Mouse (Mus musculus): ENCODE results near the gene Zfp217. TPM values are rescaled to one million over a fixed set of nuclear protein-coding genes. Genes with fewer than 3 reads are reported as not detected.

Zfp217 gene
- polyA plus RNA-seq, 1 experiment = 0.98 TPM

DNA sequence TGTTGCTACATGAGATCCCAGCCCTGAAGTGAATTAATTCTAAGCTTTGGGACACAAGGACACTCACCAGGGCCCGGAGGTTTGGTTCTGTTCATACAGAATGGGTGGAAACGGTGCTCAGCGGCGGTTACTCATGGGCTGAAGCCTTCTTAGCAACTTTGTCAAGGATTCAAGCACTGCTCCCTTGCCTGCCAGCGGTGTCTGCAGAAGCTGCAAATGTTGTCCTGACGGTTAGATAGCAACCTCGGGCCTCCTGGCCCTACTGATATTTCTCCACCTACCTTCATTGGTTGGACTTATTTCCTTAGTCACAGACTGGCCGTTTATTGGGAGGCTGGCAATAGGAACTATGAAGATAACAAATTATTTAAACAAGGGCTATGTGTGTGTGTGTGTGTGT is 3.6 kb upstream of the Zfp217 start:
- WGBS = 88% methylated on average over 8 of the region's 8 CpGs

DNA sequence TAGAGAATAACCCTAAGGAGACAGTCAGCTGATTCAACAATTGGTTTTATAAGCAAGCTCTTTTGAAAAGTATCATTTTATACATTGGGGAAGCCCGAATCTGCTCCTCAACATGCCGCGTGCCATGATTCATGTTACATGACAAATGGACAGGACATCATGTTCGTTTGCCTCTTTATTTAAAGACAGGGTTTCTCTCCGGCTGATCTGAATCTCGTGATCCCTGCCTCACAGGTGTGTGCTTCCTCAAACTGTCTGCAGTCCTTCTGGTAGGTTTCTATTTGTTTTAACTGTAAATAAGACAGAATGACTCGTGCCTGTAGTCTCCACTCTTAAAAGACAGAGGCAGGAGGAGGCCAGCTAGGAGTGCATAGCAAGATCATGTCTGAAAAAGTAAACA is 925 bp upstream of the Zfp217 start:
- TF ChIP-seq POLR2A (IDR thresholded peaks at IDR 0.05; ENCODE audit: borderline replicate concordance, insufficient read depth, low read length) (no peak), CTCF (IDR thresholded peaks at IDR 0.05; ENCODE audit: borderline replicate concordance, insufficient read depth, low read depth, low read length) (no peak)
- no peak for DNase-seq
- Histone ChIP-seq H3K27ac (ENCODE audit: insufficient read depth, low read length) (no peak overlapping the region), H3K4me1 (ENCODE audit: control insufficient read depth, insufficient read depth, low read length) (no peaks in the 10 kb centered on the region), H3K4me3 (replicated peaks; ENCODE audit: insufficient read depth, low read depth, low read length) (no peak overlapping the region), H3K27me3 (ENCODE audit: control insufficient read depth, insufficient read depth, low read length) (peaks cover 1% of the 10 kb centered on the region; the same call in 1 of the 2 replicates)
- WGBS = 84% methylated on average over 7 of the region's 7 CpGs

More for the DNA sequence above, 3.6 kb upstream of the Zfp217 start:
- no peak for DNase-seq
- Histone ChIP-seq H3K27ac (ENCODE audit: insufficient read depth, low read length) (no peak overlapping the region), H3K4me1 (ENCODE audit: control insufficient read depth, insufficient read depth, low read length) (no peaks in the 10 kb centered on the region), H3K27me3 (ENCODE audit: control insufficient read depth, insufficient read depth, low read length) (peaks cover 2% of the 10 kb centered on the region; the same call in 1 of the 2 replicates), H3K4me3 (replicated peaks; ENCODE audit: insufficient read depth, low read depth, low read length) (no peak overlapping the region)
- TF ChIP-seq CTCF (IDR thresholded peaks at IDR 0.05; ENCODE audit: borderline replicate concordance, insufficient read depth, low read depth, low read length) (no peak), POLR2A (IDR thresholded peaks at IDR 0.05; ENCODE audit: borderline replicate concordance, insufficient read depth, low read length) (no peak)

DNA sequence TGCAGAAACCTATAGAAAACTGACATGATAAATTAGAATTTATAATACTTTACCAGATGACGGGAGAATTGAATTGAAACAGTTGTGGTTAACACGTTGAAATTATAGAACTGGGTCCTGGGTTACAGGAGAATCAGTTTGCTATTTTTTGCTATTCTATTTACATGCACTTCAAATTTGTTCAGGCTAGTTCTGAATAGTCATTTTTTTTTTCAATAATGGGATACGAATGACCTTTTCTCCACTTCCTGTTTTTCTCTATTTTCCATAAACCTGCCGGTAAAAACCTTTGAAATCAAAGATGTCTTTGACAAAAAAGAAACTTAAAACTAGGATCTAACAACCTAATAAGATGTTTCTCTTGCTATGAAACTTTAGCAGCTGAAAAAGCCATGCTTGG is 733 bp downstream of the Zfp217 start:
- TF ChIP-seq POLR2A (IDR thresholded peaks at IDR 0.05; ENCODE audit: borderline replicate concordance, insufficient read depth, low read length) = no peak
- TF ChIP-seq CTCF (IDR thresholded peaks at IDR 0.05; ENCODE audit: borderline replicate concordance, insufficient read depth, low read depth, low read length) = no peak

GRCm38 (mm10) chr2:170144343-170144742 is 3.6 kb downstream of the Zfp217 start:
- no peak overlapping the region for H3K27ac ChIP-seq (ENCODE audit: insufficient read depth, low read length)
- WGBS = 91% methylated on average over 10 of the region's 10 CpGs
- H3K4me3 ChIP-seq (replicated peaks; ENCODE audit: insufficient read depth, low read depth, low read length) = no peak overlapping the region
- no peaks in the 10 kb centered on the region; the same call in 1 of the 2 replicates for H3K27me3 ChIP-seq (ENCODE audit: control insufficient read depth, insufficient read depth, low read length)
- no peak for DNase-seq
- no peak for TF ChIP-seq POLR2A (IDR thresholded peaks at IDR 0.05; ENCODE audit: borderline replicate concordance, insufficient read depth, low read length)
- TF ChIP-seq CTCF (IDR thresholded peaks at IDR 0.05; ENCODE audit: borderline replicate concordance, insufficient read depth, low read depth, low read length) = no peak
- H3K4me1 ChIP-seq (ENCODE audit: control insufficient read depth, insufficient read depth, low read length) = no peaks in the 10 kb centered on the region

More for the DNA sequence above, 733 bp downstream of the Zfp217 start:
- no peak overlapping the region for H3K4me3 ChIP-seq (replicated peaks; ENCODE audit: insufficient read depth, low read depth, low read length)
- WGBS = 86% methylated on average over 4 of the region's 4 CpGs
- H3K27ac ChIP-seq (ENCODE audit: insufficient read depth, low read length) = no peak overlapping the region
- DNase-seq = no peak
- no peaks in the 10 kb centered on the region for H3K27me3 ChIP-seq (ENCODE audit: control insufficient read depth, insufficient read depth, low read length)
- H3K4me1 ChIP-seq (ENCODE audit: control insufficient read depth, insufficient read depth, low read length) = no peaks in the 10 kb centered on the region

DNA sequence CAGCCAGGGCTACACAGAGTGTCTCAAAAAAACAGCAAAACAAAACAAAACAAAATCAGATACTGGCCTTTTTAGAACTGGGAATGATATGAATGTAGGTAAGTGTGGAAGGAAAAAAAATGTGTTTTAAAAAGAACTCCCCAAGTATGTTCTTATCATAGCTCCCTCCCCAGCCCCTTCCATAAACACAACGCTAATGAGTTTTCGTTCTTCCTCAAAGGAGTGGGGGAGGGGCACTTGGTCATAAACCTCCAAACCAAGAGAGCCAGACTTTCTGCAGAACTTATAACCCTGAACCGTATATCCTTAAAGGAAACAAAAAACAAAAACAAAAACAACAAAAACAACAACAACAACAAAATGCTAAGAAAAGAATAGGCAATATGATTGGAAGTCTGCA is 4.0 kb downstream of the Zfp217 start:
- Histone ChIP-seq H3K4me1 (ENCODE audit: control insufficient read depth, insufficient read depth, low read length) (no peaks in the 10 kb centered on the region), H3K27me3 (ENCODE audit: control insufficient read depth, insufficient read depth, low read length) (no peaks in the 10 kb centered on the region; the same call in 1 of the 2 replicates), H3K4me3 (replicated peaks; ENCODE audit: insufficient read depth, low read depth, low read length) (no peak overlapping the region), H3K27ac (ENCODE audit: insufficient read depth, low read length) (no peak overlapping the region)
- no peak for DNase-seq
- TF ChIP-seq CTCF (IDR thresholded peaks at IDR 0.05; ENCODE audit: borderline replicate concordance, insufficient read depth, low read depth, low read length) (no peak), POLR2A (IDR thresholded peaks at IDR 0.05; ENCODE audit: borderline replicate concordance, insufficient read depth, low read length) (no peak)
- WGBS = 49% methylated on average over 3 of the region's 3 CpGs

DNA sequence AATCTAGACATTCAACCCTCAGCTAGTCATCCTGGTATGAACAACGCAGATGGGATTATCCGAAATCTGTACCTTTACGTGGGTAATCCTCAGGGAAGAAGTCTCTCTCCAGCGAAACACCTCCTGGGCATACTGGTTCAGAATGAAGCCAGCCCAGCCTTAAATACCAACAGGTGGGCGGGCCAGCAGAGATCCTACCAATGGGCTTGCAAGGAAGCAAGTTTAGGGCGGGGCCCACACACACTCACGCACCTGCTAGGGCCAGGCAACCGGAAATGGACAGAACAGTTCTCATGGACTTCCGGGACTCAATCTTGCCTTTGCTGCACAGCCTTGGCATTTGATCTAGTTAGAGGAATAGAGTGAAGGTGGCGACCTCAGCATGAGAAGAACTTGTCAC is 5.4 kb downstream of the Zfp217 start:
- WGBS = 91% methylated on average over 10 of the region's 10 CpGs
- Histone ChIP-seq H3K4me1 (ENCODE audit: control insufficient read depth, insufficient read depth, low read length) (no peaks in the 10 kb centered on the region), H3K27me3 (ENCODE audit: control insufficient read depth, insufficient read depth, low read length) (no peaks in the 10 kb centered on the region; the same call in 1 of the 2 replicates), H3K27ac (ENCODE audit: insufficient read depth, low read length) (no peak overlapping the region), H3K4me3 (replicated peaks; ENCODE audit: insufficient read depth, low read depth, low read length) (no peak overlapping the region)
- DNase-seq = no peak
- TF ChIP-seq POLR2A (IDR thresholded peaks at IDR 0.05; ENCODE audit: borderline replicate concordance, insufficient read depth, low read length) (no peak), CTCF (IDR thresholded peaks at IDR 0.05; ENCODE audit: borderline replicate concordance, insufficient read depth, low read depth, low read length) (no peak)

DNA sequence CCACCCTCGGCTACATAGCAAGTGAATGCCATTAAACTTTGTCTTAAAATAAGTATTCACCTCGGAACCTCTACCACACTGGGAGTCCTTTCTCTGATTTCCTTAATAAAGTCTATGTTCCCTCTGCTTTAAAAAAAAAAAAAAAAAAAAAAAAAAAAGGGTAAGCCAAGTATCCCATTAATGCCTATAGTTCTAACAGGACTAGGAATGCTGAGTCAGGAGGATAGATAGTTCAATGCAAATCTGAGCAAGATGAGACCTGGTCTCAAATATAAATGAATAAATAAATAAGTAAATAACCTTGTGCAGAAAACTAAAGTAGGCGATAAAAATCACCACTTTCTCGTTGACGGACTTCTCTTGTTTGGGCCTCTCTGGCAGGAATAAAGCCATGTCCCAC is 6.4 kb downstream of the Zfp217 start:
- TF ChIP-seq POLR2A (IDR thresholded peaks at IDR 0.05; ENCODE audit: borderline replicate concordance, insufficient read depth, low read length) = no peak
- no peak for TF ChIP-seq CTCF (IDR thresholded peaks at IDR 0.05; ENCODE audit: borderline replicate concordance, insufficient read depth, low read depth, low read length)
- 96% methylated on average over 5 of the region's 5 CpGs for WGBS
- H3K27me3 ChIP-seq (ENCODE audit: control insufficient read depth, insufficient read depth, low read length) = no peaks in the 10 kb centered on the region; the same call in 1 of the 2 replicates
- H3K4me3 ChIP-seq (replicated peaks; ENCODE audit: insufficient read depth, low read depth, low read length) = no peak overlapping the region
- no peak overlapping the region for H3K27ac ChIP-seq (ENCODE audit: insufficient read depth, low read length)
- DNase-seq = no peak
- no peaks in the 10 kb centered on the region for H3K4me1 ChIP-seq (ENCODE audit: control insufficient read depth, insufficient read depth, low read length)

DNA sequence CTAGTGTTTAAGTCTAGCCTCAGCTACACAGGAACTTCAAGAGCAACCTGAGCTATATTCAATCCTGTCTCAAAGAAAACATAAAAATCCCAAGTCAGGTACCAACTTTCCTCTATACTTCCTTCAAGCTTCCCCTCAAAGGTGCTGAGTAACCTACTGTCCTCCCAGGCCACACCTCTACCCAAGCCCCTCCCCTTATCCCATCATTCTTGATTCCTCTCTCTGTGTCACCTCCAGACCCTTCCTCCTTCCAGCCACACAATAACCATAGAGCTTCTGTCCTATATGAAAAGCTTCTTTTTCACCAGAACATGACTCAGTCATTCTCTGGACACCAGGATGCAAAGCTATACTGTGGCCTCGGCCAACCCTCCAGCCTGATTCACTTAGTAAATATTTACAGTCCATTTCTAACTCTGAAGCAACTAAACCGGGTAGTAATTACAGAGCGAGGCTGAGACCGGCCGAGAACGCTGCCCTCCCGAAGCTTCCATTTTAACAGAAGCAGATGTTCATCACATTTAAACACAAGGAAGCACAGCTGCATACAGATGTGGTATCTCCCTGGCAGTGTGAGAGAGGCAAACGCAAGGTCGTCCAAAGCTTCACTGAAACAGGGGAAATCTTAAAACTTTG is 8.4 kb downstream of the Zfp217 start:
- no peak overlapping the region for H3K4me3 ChIP-seq (replicated peaks; ENCODE audit: insufficient read depth, low read depth, low read length)
- TF ChIP-seq POLR2A (IDR thresholded peaks at IDR 0.05; ENCODE audit: borderline replicate concordance, insufficient read depth, low read length) (no peak), CTCF (IDR thresholded peaks at IDR 0.05; ENCODE audit: borderline replicate concordance, insufficient read depth, low read depth, low read length) (no peak)
- no peak for DNase-seq
- H3K4me1 ChIP-seq (ENCODE audit: control insufficient read depth, insufficient read depth, low read length) = no peaks in the 10 kb centered on the region
- WGBS = 85% methylated on average over 9 of the region's 9 CpGs
- no peak overlapping the region for H3K27ac ChIP-seq (ENCODE audit: insufficient read depth, low read length)
- peaks cover 1% of the 10 kb centered on the region; the same call in 1 of the 2 replicates for H3K27me3 ChIP-seq (ENCODE audit: control insufficient read depth, insufficient read depth, low read length)
